Comparison of ENCODE assay signal across 19 mouse cellular contexts in genomic region chr17:70513736-70514135, GRCm38 (mm10).
DNase-seq lines count a peak whose midpoint lies in the region; ATAC-seq lines count a peak whose summit lies in the region.
"Had no signal": no experiment of that assay in that cellular context is flagged by ENCODE, and none has a peak within 500 bp of the region (broad histone marks: within the 10 kb centered on the region; RNA-seq: fewer than 3 reads in every experiment).

No protein-coding gene starts in this region.

- no peak overlapping the region for H3K27ac ChIP-seq in heart, embryonic 10.5 days
- H3K27ac ChIP-seq in midbrain, embryonic 15.5 days = no peak overlapping the region
- H3K27ac ChIP-seq in midbrain, embryonic 11.5 days (ENCODE audit: low read depth, low read length) = no peak overlapping the region

- H3K9me3 ChIP-seq in heart, embryonic 10.5 days = no peaks in the 10 kb centered on the region
- no peaks in the 10 kb centered on the region for H3K9me3 ChIP-seq in midbrain, embryonic 15.5 days
- H3K9me3 ChIP-seq in midbrain, embryonic 11.5 days (ENCODE audit: control insufficient read depth, low read length) = no peaks in the 10 kb centered on the region; the same call in 1 of the 2 replicates

- DNase-seq in heart, adult 11 months = peak; percentile 60
- DNase-seq in heart, embryonic 10.5 days (ENCODE audit: low spot score) = no peak
- no peak for DNase-seq in midbrain, embryonic 11.5 days (ENCODE audit: low spot score, missing footprints)
- DNase-seq: adrenal gland, adult 2 months; adrenal gland, adult 8-10 months; adrenal gland, postnatal 10 days; adrenal gland, postnatal 14 days; adrenal gland, postnatal 25 days; adrenal gland, postnatal 36 days; B cell, adult 2 months; cerebellum, adult 11 months; cerebellum, adult 11-12 months; cerebellum, adult 18-20 months had no signal

- no peak overlapping the region for H3K9ac ChIP-seq in midbrain, embryonic 15.5 days
- H3K9ac ChIP-seq in midbrain, embryonic 11.5 days (ENCODE audit: low read length) = no peak overlapping the region

- H3K27me3 ChIP-seq in heart, embryonic 10.5 days (ENCODE audit: insufficient read depth, poor library complexity, severe bottlenecking) = peaks cover 10% of the 10 kb centered on the region; the same call in 1 of the 2 replicates
- H3K27me3 ChIP-seq in midbrain, embryonic 15.5 days (replicated peaks) = no peaks in the 10 kb centered on the region
- H3K27me3 ChIP-seq in midbrain, embryonic 11.5 days (ENCODE audit: control insufficient read depth, insufficient read depth, low read length) = no peaks in the 10 kb centered on the region
- H3K27me3 ChIP-seq: CH12.LX had no signal

- no peak overlapping the region for H3K4me2 ChIP-seq in midbrain, embryonic 15.5 days
- no peak overlapping the region for H3K4me2 ChIP-seq in midbrain, embryonic 11.5 days

- WGBS in heart, embryonic 10.5 days = 77% methylated on average over 5 of the region's 5 CpGs
- WGBS in midbrain, embryonic 15.5 days = 80% methylated on average over 5 of the region's 5 CpGs
- 81% methylated on average over 5 of the region's 5 CpGs for WGBS in midbrain, embryonic 11.5 days

- no peaks in the 10 kb centered on the region for H3K36me3 ChIP-seq in heart, embryonic 10.5 days
- H3K36me3 ChIP-seq in midbrain, embryonic 15.5 days (replicated peaks) = no peaks in the 10 kb centered on the region; the same call in 1 of the 2 replicates
- H3K36me3 ChIP-seq in midbrain, embryonic 11.5 days (ENCODE audit: control insufficient read depth, insufficient read depth, low read length) = no peaks in the 10 kb centered on the region
- H3K36me3 ChIP-seq: G1E had no signal

- H3K4me3 ChIP-seq in heart, embryonic 10.5 days = no peak overlapping the region
- no peak overlapping the region for H3K4me3 ChIP-seq in midbrain, embryonic 15.5 days
- H3K4me3 ChIP-seq in midbrain, embryonic 11.5 days (ENCODE audit: low read depth, low read length) = no peak overlapping the region

- peak; percentile 54; the same call in 1 of the 2 replicates for ATAC-seq in midbrain, embryonic 15.5 days (replicated peaks)
- no peak for ATAC-seq in midbrain, embryonic 11.5 days (ENCODE audit: low FRiP score)
- ATAC-seq: activated CD4-positive, CD25-positive, alpha-beta regulatory T cell, adult 4 months; CD4-positive, CD25-positive, alpha-beta regulatory T cell, adult 4 months; Patski had no signal

- no peaks in the 10 kb centered on the region for H3K4me1 ChIP-seq in heart, embryonic 10.5 days
- no peaks in the 10 kb centered on the region for H3K4me1 ChIP-seq in midbrain, embryonic 15.5 days
- no peaks in the 10 kb centered on the region for H3K4me1 ChIP-seq in midbrain, embryonic 11.5 days (ENCODE audit: control insufficient read depth, insufficient read depth, low read length)
